Mouse (Mus musculus) inflammation-experienced regulatory T-cells, adult 6 months (primary cell): Measurements from ENCODE around the gene Trmt10b. TPM values are rescaled to one million over a fixed set of nuclear protein-coding genes. Genes with fewer than 3 reads are reported as not detected.

Experiments
- ATAC-seq: one replicate; pipeline ENCODE4 v1.8.0; 2017
- polyA plus RNA-seq, 3 experiments: library from polyadenylated mRNA; unstranded; fragments of 100-300 nt; shearing (Covaris generic); gene quantifications; one replicate each; pipeline ENCODE4 v1.2.1; 2017

The Trmt10b gene
- 10 to 100 TPM; 17.4 to 20.7 (median 20.1) TPM for polyA plus RNA-seq

DNA sequence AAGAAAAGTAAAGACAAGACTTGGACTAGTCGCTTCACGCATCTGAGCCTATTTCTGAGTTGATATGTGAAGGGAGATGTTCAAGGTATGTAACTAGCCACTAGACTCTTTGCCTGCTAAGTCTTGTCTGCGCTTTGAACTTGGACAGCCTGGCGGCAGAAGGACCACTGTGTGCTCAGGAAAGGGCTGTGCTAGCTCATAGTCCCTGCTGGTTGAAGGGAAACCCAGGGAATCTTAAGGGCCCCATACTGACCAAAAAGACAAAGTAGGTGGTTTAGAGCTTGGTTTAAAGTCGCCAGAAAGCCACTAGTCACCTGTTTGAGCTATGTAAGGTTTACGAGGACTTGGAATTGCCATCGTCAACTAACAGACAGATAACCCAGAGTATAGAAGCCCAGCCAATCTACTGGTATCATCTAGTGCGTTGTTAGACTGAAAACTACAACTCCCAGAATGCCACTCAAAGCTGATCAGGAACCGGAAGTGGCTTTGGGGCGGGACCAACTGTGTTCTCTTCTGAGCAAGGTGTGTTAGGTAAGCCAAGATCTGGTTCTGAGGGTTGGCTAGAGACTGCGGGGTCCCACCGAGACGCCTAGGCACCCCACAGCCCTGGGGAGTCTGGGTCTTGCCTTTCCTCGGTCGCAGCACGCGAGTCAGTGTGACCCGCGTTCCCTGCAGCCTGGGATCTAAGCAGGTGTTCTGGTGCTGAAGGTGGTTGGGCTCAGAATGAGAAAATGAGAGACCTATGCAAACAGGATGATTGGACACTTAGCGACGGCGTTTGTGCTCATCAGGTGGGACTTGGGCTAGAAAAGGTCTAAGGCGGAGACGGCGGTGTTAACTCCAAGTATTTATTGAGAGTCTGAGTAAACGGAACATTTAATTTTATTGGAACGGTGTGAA lies at the start of gene Trmt10b:
Gene Trmt10b (plus strand): TSS at position 466 of the 903 bp plus-strand sequence.
- ATAC-seq = peak; percentile 100

DNA sequence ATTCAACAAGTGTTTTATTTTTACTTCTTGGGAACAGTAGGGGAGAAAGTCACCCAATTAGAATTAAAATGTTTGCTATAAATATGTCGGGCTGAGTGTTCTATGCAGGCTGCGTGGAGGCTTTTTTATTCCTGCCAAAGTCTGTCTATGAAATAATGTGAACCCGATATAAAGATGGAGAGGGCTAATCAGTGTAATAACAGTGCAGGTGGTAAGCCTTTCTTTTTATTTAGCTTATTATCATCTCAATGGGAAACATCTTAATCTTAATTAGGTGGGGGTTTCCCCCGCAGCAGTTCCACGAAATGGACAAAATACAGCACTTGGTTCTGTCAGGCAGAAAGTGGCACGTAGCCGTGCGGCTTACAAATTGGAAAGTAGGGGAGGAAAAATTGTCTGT lies 45.7 kb upstream of the Trmt10b start:
- no peak for ATAC-seq

DNA sequence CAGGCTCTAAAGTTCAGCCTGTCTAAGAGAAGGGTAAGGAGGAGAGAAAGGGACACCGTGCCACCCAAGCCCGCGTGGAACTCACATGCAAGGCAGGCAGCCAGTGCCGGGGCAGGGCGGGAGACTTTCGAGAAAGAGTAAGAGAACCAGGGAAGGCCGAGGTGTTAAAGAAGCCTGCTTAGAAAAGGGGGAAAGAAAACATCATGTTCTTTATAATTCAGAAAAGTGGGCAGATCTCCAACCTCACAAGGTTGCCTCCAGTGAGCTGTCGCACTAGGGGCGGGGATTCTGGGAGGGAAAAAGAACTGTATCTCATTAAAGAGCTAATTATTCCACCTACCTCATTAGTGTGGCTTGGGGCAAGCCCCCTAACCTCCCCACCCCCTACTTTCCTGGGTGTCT lies 44.1 kb upstream of the Trmt10b start:
- no peak for ATAC-seq

DNA sequence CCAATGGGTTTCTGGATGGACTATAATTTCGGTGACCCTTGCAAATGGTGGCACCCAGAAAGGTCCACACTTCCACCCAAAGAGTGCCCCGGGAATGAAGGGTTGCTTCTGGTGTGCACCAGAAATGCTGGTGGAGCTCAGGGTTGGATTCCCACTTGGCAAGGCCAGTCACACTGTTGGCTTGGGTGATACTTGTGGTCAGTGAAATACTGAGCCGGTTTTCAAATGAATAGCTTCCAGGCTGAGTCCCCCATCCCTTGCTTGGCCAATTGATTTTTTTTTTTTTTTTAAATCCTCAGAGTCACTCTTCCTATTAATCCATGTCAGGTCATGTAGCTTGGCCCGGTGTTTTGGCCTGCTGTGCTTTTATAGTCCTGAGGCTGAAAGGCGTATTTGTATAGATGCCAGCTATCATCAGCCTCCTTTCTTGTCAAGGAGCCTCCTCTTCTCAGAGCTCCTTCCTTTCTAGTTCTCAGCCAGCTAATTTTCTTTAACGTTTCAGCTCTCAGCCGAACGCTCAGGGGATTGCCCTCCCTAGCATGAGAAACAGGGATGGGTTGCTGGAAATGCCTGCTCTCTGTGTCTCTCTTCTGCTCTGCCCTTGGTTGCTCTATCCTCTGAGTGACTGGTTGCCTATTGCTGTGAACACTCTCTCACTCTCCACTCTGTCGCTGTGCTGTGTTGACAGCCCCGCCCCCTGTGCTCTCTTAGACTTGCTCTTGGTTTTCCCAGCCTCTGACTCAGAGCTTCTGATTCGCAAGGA lies 42.9 kb upstream of the Trmt10b start:
- ATAC-seq = no peak

DNA sequence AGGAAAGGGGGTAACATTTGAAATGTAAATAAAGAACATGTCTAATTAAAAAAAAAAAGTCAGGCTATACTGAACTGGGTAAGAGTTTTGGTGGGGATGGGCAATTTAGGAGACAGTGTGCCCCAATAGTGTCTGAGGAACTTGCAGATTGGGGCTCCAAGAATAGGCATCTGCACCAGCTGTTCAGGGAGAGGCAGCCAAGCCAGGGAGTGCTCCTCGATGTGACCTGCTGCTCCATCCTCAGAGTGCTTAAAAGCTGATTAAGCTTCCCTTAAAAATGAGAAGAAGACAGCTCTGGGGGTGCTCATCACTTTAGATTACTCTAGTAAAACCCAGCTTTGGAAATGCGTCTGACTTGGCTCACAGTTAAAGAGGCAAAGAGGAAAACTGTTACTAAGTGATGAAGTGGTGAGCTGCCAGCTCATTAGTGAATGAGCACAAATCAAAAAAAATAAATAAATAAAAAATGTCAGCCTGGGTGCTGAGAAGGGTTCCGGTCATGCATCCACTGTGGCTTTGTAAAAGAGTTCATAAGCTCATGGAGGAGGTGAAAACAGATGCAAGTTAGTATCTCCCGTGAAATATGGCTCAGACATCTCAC lies 37.6 kb upstream of the Trmt10b start:
- ATAC-seq = no peak

DNA sequence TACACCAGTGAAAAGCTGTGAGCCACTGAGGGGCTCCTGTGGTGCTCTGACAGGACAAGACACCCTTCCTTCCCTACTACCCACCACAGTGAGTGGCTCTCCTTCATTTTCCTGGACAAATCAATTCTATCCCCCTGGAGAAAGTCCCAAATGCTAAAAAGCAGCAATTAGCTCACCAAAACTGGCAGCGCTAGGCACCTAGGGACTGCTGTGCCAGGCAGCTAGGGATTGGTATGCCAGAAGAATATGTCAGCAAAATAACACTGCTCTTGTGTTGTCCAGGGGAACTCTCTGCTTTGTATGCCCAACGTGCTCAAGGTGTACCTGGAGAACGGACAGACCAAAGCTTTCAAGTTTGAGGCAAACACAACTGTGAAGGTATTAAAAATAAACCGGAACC lies 35.4 kb upstream of the Trmt10b start:
- no peak for ATAC-seq

DNA sequence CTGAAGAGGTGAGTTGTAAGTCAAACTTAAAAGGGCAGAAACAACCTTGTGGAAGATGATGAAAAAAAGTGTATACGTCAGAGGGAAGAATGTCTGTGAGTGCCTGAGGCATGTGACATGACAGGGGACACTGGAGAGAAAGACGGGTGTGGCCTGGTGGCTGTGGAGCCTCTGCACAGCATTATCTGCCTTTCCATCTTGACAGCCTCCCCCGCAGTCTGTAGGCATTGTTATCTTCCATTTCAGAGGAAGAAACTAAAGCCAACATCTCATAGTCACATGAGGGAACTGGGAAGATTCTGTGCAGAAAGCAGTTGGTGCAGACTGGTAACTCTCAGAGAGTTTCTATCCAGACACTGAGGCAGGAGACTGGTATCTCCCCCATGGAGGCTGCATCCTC lies 29.0 kb upstream of the Trmt10b start:
- no peak for ATAC-seq

DNA sequence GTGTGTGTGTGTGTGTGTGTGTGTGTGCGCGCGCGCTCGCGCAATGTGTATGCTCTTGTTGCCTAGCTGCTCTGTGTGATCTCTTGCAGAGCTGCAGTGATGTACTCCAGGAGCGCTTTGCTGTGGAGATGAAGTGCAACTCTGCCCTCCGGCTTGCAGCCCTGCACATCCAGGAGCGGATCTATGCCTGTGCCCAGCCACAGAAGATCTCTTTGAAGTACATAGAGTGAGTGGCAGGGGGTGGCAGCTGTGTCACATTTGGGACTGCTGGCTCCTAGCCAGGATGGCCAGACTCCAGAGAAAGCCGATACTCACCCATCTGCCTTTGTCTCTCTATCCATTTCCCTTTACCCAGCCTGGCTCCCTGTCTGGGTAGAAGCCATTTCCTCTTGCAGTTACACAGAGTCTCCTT lies 25.9 kb upstream of the Trmt10b start:
- no peak for ATAC-seq

DNA sequence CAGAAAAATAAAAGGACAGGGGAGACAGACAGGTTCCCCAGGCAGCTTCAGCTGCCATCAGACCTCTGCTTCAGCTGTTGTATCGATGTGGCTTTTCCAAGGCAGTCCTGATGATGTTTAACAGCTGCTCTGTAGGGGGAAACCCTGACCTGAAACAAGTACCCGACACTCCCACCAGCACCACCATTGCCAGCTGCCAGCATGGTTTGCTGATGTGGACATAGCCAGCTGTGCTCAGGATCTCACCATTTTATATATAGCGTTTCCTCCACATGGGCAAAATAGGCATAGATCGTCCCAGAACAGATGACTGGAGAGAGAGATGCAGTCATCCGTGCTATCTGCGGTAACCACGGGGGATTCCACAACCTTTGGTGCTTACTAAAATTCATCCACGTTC lies 21.2 kb upstream of the Trmt10b start:
- no peak for ATAC-seq

DNA sequence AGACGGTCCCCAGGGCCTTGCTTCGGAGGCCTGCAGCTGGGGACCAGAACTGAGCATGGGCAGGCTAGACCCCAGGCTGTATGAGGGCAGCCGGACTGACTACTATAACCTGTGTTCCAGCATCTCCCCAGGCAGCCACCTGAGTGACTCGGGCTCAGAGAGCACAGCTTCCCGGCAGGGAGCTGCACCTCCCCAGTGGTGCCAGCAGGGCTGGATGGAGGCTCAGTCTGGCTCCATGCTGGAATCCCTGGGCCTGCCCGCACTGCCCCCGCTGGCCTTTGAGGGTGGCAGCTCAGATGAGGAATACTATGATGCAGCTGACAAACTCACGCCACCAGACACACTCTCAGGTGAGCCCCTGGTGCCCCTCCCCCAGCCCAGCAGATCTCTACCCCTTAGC lies 17.6 kb upstream of the Trmt10b start:
- no peak for ATAC-seq

DNA sequence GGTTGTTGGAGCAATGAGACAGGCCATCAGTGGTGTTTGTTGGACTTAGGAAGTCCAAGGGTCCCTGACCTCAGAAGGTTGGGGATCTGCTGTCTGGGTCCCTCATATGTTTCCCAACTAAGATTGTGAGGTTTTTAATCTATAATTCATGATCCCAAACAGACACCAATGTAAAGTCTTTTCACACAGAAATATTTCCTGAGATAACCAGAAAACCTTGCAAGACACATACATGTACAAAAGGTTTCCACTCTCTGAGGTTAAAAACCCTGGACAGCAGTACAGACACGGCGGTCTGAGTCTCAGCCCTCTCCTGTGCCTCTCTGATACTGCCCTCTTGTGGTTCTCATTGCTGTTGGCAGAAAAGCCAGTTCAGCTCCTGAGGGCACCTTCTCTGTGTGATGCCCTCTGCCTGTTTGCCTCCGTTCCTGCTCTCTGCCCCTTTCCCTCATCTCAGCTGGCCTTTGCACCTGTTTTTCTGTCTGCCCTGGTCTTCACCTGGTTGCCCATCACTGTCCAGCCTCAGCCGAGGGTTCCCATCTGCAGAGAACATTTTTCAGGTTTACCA lies 16.9 kb upstream of the Trmt10b start:
- peak; percentile 73 for ATAC-seq

DNA sequence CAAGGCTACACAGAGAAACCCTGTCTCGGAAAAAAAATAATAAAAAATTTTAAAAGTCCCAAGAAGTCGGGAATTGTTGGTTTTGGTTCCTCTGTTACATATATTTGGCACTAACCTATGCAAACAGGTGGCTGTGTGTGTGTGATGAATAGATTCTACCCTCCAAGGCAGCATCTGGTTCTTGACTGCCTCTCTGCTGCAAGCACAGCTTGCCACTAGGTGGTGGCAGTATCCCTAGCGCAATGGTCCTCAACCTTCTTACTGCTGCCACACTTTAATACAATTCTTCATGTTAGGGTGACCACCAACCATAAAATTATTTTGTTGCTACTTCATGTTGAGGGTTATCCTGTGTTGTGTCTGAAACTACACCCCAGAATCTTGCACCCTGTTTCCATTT lies 10.6 kb upstream of the Trmt10b start:
- ATAC-seq = no peak

DNA sequence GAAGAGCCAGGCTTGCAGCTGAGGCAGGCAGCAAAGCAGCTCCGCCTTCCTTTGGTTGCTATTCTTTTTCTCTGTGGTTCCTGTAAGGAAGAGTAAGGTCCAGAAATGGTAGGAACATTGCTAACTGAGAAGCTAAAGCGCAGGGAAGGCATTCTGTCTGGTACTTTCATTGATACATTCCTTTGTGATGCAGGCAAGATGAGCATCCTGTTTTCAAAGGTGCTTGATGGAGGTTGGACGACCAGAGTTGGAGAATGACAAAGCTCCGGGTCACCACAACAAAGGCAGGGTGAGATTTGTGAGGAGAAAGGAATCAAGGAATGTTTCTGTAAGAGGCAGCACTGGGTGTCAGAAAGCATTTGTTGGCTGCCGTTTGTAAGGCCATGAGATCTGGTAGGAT lies 9.0 kb upstream of the Trmt10b start:
- no peak for ATAC-seq

DNA sequence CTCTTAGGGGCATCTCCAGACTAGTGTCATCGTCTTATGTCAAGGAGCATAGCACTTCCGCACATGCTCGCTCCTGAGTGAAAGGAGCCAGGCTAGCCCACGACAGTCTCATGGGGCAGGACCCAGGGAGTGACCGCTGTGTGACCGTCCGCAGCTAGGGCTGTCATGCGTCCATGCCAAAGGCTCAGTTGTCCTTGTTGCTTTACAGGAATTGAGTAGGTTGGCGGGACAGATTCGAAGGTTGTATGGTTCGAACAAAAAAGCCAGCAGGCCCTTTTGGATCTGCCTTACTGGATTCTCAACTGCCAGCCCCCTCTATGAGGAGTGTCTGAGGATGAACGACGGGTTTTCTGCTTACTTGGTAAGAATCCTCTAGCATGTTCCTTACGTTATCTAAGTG lies 8.6 kb downstream of the Trmt10b start:
- no peak for ATAC-seq

DNA sequence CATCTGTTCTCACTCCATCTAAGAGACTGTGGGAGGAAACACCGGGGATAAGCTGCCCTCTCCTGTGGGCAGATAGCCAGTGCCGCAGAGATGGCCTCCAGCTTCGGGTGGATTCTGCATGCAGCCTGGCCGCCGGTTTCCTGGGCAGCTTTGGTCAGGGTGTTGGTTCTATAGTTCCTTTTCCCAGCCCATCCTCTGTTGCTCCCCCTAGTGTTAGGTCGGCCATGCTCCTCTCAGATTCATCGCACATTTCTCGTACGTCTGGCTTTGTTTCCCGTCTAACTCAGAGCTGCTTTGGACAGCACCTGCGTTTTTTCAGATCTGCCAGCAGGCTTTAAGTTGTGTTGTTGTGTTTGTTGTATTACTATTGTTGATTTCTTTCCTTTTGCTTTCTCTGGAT lies 11.1 kb downstream of the Trmt10b start:
- no peak for ATAC-seq

DNA sequence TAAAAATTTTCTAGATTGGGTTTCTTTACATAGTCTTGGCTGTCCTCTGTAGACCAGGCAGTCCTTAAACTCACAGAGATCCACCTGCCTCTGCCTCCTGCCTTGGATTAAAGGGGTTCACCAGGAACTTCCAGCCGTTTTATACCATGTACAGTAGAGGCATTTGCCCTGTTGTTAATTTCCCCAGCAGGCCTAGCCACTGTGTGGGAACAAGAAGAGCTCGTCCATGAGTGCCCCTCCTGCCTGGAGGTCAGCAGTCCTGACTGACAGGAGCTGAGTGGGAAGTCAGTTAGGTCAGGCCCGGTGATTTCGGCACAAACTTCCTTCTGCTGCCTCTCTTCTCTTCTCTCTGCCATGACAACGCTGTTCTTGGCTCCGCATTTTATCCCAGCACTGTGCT lies 11.7 kb downstream of the Trmt10b start:
- ATAC-seq = no peak

DNA sequence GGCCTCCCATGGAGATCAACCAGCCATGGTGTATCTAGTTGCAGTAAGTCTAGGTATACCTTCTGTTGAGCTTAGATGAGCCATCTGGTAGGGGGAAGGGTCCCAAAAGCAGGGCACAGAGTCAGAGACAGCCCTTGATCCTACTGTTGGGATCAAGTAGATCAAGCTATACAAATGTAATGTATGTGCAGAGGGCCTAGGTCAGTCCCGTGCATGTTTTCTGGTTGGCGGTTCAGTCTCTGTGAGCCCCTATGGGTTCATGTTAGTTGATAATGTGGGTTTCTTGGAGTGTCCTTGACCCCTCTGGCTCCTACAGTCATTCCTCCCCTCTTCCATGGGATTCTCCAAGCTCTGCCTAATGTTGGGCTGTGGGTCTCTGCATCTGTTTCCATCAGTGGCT lies 14.1 kb downstream of the Trmt10b start:
- ATAC-seq = no peak

DNA sequence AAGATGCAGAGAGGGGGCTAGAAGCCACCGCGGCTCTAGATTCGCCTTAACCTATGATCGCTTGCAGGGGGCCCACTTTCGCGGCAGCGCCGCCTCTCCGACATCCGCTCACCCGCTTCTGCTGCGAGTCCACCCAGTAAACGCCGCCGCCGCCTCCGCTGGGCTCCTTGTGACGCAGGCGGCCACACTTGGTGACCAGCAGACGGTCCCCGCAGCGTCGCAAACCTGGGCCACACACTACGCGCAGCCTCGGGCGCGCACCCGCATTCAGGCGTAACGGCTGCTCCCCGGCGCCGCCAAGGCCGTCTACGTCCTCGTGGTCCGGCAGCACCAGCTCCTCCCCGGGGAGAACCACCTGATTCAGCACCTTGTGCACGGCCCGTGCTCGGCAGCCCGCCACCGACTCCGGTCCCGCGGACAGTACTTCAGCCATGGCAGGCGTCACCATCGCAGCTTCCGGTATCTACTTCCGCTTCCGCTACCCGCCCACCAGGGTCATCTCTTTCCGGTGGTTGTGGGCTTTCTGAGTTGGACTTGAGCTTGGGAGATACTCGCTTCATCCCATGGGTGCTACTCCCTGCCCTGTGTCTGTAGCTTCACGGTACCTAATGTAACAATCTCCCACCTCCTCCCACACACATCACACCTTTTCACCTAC lies 23.4 kb downstream of the Trmt10b start:
- peak; percentile 95 for ATAC-seq

DNA sequence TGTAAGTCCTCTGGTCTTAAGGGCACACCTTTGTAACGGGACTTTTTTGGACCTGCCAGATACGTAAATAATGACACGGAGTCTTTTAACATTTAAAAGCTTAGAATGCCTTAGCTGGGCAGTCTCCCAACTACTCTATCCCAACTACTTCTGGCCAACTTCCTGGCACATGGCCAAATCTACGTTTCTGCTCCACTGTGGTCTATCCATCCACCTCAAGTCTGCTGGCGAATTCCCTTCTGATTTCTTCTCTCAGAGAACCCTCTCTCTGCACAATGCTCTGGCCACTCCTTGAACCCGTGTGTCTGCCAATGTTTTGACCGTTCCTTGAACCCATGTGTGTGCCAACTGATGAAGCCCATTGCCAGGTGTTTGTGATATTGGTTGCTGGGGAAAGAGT lies 34.2 kb downstream of the Trmt10b start:
- no peak for ATAC-seq

DNA sequence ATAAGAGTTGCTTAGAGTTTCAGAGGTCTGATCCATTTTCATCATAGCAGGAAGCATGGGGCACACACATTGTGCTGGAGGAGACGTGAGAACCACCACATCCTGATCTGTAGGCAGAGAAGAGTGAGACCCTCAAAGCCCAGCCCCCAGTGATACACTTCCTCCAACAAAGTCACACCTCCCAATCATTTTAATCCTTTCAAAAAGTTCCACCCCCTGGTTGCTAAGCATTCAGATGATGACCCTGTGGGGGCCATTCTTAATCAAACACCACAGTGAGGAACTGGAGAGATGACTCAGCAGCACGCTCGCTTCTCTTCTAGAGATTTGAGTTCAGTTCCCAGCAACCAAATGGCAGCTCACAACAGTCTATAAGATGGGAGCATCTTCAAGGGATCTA lies 35.5 kb downstream of the Trmt10b start:
- ATAC-seq = no peak

DNA sequence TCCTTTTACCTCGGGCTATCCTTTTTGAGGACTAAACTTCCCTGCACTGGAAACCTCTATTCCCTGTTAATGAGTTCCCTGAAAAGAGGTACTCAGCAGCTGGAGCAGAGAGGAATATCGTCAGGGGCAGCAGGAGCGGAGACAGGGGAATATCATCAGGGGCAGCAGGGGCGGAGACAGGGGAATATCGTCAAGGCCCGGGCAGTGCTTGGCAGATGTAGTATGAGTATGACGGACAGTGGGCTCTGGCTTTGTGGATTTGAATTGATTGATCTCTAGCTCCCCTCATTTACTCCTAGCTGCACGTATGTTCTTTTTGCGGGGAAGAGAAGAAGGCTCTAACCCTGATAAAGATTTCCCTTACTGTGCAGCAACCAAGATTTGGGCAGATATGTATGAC lies 44.3 kb downstream of the Trmt10b start:
- no peak for ATAC-seq

DNA sequence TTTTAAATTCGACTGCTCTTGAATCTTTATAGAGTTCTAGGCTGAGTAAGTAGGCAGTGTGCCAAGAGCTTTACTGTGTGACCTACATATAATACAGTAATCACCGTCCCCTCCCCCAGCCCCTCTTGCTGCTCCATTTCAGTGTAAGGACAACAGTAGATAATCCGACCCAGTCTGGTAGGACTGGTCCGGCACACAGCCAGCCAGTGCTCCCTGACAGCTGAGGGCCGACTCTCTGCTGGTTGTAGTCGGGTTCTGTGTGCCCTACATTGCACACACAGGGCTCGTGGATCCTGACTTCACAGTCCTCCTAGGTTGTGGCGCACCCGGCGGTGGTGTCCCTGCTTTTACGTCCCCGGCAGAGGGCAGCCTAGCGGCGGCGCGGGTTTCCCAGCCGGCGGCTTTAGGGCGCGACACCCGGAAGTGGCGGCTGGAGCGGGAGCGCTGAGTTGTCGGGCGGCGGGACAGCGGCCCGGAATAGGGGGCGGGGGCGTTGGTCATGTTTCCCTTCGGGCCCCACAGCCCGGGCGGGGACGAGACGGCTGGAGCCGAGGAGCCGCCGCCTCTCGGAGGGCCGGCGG lies 44.8 kb downstream of the Trmt10b start, which contains the start of gene Dcaf10:
Gene Dcaf10 (plus strand): TSS at position 433 of the 581 bp plus-strand sequence.
- peak; percentile 85 for ATAC-seq
